Mouse (Mus musculus) layer of hippocampus, postnatal 10 days (tissue): ENCODE data around the gene Gm21304. TPM values are rescaled to one million over a fixed set of nuclear protein-coding genes. Genes with fewer than 3 reads are reported as not detected.
"Not testable (repeated sequence)": the region's sequence is repeated elsewhere in the genome, so short reads cannot be mapped to it uniquely, and the experiment has no call there.

Source experiments
- DNase-seq, 2 experiments: peaks; one replicate each; pipeline ENCODE4 v3.0.0; 2021; ENCODE audit warnings: low spot score in 2 of 2
- long read RNA-seq: library from polyadenylated mRNA; stranded (forward); transcript quantifications from one replicate; pipeline ENCODE4 v2.0.0, GENCODE M21; 2023
- total RNA-seq, 2 experiments: library from RNA; stranded (reverse); gene quantifications; 2 replicates each; pipeline ENCODE4 v1.2.3; 2021

Gene Gm21304
- total RNA-seq, result not detected
- long read RNA-seq, result 0 reads

DNA sequence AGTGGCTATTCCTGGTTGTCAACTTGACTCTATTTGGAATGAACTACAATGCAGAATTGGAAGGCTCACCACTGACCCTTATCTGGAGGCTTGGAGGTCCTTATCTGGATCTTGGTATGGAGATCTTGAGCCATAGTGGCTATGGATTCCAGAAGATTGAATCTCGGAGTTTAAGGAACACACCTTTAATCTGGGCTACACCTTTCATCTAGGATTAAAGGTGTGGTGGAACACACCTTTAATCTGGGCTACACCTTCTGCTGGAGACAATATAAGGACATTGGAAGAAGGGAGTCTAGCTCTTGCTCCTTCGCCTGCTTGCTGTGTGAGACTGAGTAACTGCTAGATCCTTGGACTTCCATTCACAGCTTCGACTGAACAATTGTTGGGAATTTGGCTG is at the start of gene Gm21304:
TSS of gene Gm21304 (plus strand) at position 301 of the 400 bp plus-strand sequence.
- DNase-seq, result not testable (repeated sequence)

DNA sequence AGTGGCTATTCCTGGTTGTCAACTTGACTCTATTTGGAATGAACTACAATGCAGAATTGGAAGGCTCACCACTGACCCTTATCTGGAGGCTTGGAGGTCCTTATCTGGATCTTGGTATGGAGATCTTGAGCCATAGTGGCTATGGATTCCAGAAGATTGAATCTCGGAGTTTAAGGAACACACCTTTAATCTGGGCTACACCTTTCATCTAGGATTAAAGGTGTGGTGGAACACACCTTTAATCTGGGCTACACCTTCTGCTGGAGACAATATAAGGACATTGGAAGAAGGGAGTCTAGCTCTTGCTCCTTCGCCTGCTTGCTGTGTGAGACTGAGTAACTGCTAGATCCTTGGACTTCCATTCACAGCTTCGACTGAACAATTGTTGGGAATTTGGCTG is 25.6 kb upstream of the Gm21304 start, which contains the start of gene Gm21293:
TSS of gene Gm21293 (plus strand) at position 301 of the 400 bp plus-strand sequence.
- DNase-seq, result not testable (repeated sequence)

DNA sequence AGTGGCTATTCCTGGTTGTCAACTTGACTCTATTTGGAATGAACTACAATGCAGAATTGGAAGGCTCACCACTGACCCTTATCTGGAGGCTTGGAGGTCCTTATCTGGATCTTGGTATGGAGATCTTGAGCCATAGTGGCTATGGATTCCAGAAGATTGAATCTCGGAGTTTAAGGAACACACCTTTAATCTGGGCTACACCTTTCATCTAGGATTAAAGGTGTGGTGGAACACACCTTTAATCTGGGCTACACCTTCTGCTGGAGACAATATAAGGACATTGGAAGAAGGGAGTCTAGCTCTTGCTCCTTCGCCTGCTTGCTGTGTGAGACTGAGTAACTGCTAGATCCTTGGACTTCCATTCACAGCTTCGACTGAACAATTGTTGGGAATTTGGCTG is 17.1 kb upstream of the Gm21304 start, which contains the start of gene Gm6763:
TSS of gene Gm6763 (plus strand) at position 301 of the 400 bp plus-strand sequence.
- DNase-seq, result not testable (repeated sequence)

DNA sequence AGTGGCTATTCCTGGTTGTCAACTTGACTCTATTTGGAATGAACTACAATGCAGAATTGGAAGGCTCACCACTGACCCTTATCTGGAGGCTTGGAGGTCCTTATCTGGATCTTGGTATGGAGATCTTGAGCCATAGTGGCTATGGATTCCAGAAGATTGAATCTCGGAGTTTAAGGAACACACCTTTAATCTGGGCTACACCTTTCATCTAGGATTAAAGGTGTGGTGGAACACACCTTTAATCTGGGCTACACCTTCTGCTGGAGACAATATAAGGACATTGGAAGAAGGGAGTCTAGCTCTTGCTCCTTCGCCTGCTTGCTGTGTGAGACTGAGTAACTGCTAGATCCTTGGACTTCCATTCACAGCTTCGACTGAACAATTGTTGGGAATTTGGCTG is 8.6 kb upstream of the Gm21304 start, which contains the start of gene Gm8764:
TSS of gene Gm8764 (plus strand) at position 301 of the 400 bp plus-strand sequence.
- DNase-seq, result not testable (repeated sequence)

DNA sequence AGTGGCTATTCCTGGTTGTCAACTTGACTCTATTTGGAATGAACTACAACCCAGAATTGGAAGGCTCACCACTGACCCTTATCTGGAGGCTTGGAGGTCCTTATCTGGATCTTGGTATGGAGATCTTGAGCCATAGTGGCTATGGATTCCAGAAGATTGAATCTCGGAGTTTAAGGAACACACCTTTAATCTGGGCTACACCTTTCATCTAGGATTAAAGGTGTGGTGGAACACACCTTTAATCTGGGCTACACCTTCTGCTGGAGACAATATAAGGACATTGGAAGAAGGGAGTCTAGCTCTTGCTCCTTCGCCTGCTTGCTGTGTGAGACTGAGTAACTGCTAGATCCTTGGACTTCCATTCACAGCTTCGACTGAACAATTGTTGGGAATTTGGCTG is 8.4 kb downstream of the Gm21304 start, which contains the start of gene Gm21312:
TSS of gene Gm21312 (plus strand) at position 301 of the 400 bp plus-strand sequence.
- not testable (repeated sequence) for DNase-seq

DNA sequence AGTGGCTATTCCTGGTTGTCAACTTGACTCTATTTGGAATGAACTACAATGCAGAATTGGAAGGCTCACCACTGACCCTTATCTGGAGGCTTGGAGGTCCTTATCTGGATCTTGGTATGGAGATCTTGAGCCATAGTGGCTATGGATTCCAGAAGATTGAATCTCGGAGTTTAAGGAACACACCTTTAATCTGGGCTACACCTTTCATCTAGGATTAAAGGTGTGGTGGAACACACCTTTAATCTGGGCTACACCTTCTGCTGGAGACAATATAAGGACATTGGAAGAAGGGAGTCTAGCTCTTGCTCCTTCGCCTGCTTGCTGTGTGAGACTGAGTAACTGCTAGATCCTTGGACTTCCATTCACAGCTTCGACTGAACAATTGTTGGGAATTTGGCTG is 16.9 kb downstream of the Gm21304 start, which contains the start of gene Gm20765:
TSS of gene Gm20765 (plus strand) at position 301 of the 400 bp plus-strand sequence.
- DNase-seq, result not testable (repeated sequence)

DNA sequence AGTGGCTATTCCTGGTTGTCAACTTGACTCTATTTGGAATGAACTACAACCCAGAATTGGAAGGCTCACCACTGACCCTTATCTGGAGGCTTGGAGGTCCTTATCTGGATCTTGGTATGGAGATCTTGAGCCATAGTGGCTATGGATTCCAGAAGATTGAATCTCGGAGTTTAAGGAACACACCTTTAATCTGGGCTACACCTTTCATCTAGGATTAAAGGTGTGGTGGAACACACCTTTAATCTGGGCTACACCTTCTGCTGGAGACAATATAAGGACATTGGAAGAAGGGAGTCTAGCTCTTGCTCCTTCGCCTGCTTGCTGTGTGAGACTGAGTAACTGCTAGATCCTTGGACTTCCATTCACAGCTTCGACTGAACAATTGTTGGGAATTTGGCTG is 25.4 kb downstream of the Gm21304 start, which contains the start of gene Gm4340:
TSS of gene Gm4340 (plus strand) at position 301 of the 400 bp plus-strand sequence.
- DNase-seq, result not testable (repeated sequence)

DNA sequence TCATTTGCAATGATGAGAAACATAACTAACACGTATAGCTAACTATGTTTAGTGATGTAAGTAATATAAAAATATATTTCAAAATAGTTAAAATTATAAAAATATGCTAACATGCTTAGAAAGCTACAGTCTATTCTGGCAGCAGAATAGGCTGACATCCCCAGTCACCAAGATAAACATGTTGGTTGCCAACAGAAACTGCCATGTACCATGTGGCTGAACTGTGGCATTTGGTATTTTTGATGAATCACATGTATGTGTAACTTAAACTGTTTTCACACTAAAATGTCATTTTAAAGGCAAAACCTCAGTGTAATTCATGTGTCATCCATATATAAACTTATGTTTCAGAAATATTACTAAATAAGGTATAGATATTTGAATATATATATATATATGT is 41.3 kb downstream of the Gm21304 start:
- DNase-seq, result no peak

DNA sequence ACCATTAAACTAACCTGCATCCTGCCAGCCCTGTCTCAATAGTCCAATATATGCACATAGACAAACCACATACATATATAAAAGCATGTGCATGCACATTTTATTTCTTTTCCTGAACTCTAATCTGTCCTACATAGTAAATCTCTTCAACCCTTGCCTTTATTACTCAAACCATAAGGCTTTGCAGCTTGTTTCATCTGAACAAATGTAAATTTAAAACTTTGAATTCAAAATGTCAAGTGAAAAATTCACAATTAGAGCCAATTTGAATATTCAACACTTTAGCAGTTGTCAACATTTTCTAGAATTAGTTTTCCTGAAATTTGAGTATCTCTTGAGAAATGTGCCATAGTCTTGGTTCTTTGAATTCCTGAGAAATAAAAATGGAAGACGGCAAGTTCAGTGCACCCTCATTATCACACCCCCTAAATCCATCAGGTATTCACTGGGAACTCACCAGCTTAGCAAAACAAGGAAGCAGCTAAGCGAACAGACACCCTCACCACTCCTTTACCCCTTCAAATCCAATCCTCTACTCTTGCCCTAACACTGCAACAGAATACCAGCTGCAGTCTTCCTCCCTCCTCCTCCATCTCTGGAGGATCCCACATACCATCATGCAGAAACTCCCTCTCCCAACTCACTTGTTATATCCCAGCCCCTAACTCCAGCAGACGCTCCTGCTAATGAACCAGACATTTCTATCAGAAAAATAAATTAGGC is 42.1 kb downstream of the Gm21304 start:
- no peak for DNase-seq

DNA sequence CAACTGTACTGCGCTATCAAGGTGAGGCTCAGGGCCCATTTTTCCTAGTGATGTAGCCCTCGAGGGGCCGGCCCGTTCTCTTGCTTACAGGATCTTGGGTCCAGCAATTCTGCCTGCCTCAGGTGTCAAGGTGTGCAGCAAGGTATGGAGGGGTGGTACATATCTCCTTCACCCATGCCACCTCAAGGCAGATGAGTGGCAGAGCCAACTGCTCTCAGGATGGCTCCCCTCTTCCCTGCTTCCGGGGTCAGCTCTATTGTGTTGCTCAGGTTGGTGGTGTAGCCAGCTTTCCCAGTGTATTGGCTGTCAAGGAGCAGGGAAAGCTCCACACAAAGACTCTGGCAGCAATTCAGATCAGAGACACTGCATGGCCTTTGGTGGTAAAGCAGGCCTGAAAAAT is 46.2 kb downstream of the Gm21304 start:
- DNase-seq, result no peak

Other genes starting within 250 kb of the Gm21304 start
- not detected for gene Gm21293, start 25.5 kb upstream of the Gm21304 start, total RNA-seq
- gene Gm6763, start 17.0 kb upstream of the Gm21304 start, total RNA-seq, result not detected
- gene Gm8764, start 8.5 kb upstream of the Gm21304 start, total RNA-seq, result not detected
- gene Gm21312, start 8.5 kb downstream of the Gm21304 start, total RNA-seq, result not detected
- not detected for gene Gm20765, start 17.0 kb downstream of the Gm21304 start, total RNA-seq
- gene Gm4340, start 25.5 kb downstream of the Gm21304 start, total RNA-seq, result not detected